8 mouse cellular contexts compared by ENCODE assay signal in genomic region chr13:72631373-72632021, GRCm38 (mm10). TPM values are rescaled to one million over a fixed set of nuclear protein-coding genes. Genes with fewer than 3 reads are reported as not detected.
DNase-seq lines count a peak whose midpoint lies in the region; ATAC-seq and TF ChIP-seq lines count a peak whose summit lies in the region.

No protein-coding gene starts in this region.

- H3K4me2 ChIP-seq in limb, embryonic 11.5 days (ENCODE audit: low read depth, severe bottlenecking) = peak overlapping the region; percentile 34

- no peak overlapping the region for H3K27ac ChIP-seq in limb, embryonic 11.5 days (replicated peaks; ENCODE audit: low read depth, low read length)

- peak; percentile 13; the same call in 1 of the 2 replicates for ATAC-seq in granulocyte monocyte progenitor cell, adult 5-6 weeks (replicated peaks; ENCODE audit: poor library complexity, severe bottlenecking)
- no peak for ATAC-seq in limb, embryonic 11.5 days (ENCODE audit: insufficient number of reproducible peaks, low FRiP score, low TSS enrichment, low read depth)

- H3K4me3 ChIP-seq in E14TG2a.4 (replicated peaks; ENCODE audit: low read length) = peak overlapping the region; percentile 59
- H3K4me3 ChIP-seq in limb, embryonic 11.5 days (ENCODE audit: low read depth, low read length) = peak overlapping the region; percentile 17; the same call in 1 of the 2 replicates

- DNase-seq in 3134 (ENCODE audit: extremely low read depth, insufficient read length, low spot score) = peak; percentile 77
- DNase-seq in limb, embryonic 11.5 days (ENCODE audit: low spot score) = peak; percentile 70
- DNase-seq in thymus, postnatal 14 days = no peak
- no peak for DNase-seq in gastrocnemius, adult 8-10 months (ENCODE audit: low spot score in 2 of 2)
- DNase-seq in cerebellum, adult 8-10 months = no peak
- no peak for DNase-seq in layer of hippocampus, adult 9-10 months (ENCODE audit: low spot score)

- H3K9me3 ChIP-seq in E14TG2a.4 (ENCODE audit: low read length) = no peaks in the 10 kb centered on the region
- no peaks in the 10 kb centered on the region for H3K9me3 ChIP-seq in limb, embryonic 11.5 days (ENCODE audit: control insufficient read depth, low read length)

- H3K36me3 ChIP-seq in E14TG2a.4 (ENCODE audit: insufficient read depth, low read length) = no peaks in the 10 kb centered on the region
- H3K36me3 ChIP-seq in limb, embryonic 11.5 days (ENCODE audit: control insufficient read depth, insufficient read depth, low read length) = no peaks in the 10 kb centered on the region

- 0% methylated on average over 53 of the region's 62 CpGs for WGBS in limb, embryonic 11.5 days

- H3K9ac ChIP-seq in limb, embryonic 11.5 days (ENCODE audit: low read length) = no peak overlapping the region

- TF ChIP-seq CTCF in E14TG2a.4 (conservative IDR thresholded peaks at IDR 0.05; ENCODE audit: low read length) = no peak

- H3K4me1 ChIP-seq in E14TG2a.4 (replicated peaks; ENCODE audit: low read depth, low read length) = peaks cover 42% of the 10 kb centered on the region
- peaks cover 13% of the 10 kb centered on the region; the same call in 1 of the 2 replicates for H3K4me1 ChIP-seq in limb, embryonic 11.5 days (ENCODE audit: control insufficient read depth, insufficient read depth, low read length)

- peaks cover 88% of the 10 kb centered on the region for H3K27me3 ChIP-seq in E14TG2a.4 (ENCODE audit: insufficient read depth, low read length)
- peaks cover 88% of the 10 kb centered on the region for H3K27me3 ChIP-seq in limb, embryonic 11.5 days (ENCODE audit: control insufficient read depth, insufficient read depth, low read length)

RNA-seq across cellular contexts. Expression of gene Irx2, which starts 2.9 kb away (rescaled TPM):
- total RNA-seq in granulocyte monocyte progenitor cell, adult 5-6 weeks (2014; fragmentation: Nextera tagmentation) = not detected in 2 replicates
- total RNA-seq in granulocyte monocyte progenitor cell, adult 5-6 weeks (2017) = not detected in 2 replicates
- 1.5 and 4.1 TPM in 2 replicates for polyA plus RNA-seq in limb, embryonic 11.5 days (2014; fragmentation: Nextera tagmentation; extraction: Ambion mirVana)
- total RNA-seq in gastrocnemius, adult 8-10 months (2022) = under 1 TPM in 1 of 4 experiments, not detected in 3; 0.12 TPM

Comparison
In these comparisons a context has a peak if more than half of its experiments do, and no peak if none do; other contexts are left out.
1. DNase-seq: peak in 3134 (single experiment) and limb, embryonic 11.5 days (single experiment); none in thymus, postnatal 14 days (single experiment), gastrocnemius, adult 8-10 months (0 of 2), cerebellum, adult 8-10 months (single experiment) and layer of hippocampus, adult 9-10 months (single experiment).